23 mouse cellular contexts compared by ENCODE assay signal in genomic region chr5:4221981-4222623, GRCm38 (mm10). TPM values are rescaled to one million over a fixed set of nuclear protein-coding genes. Genes with fewer than 3 reads are reported as not detected.
DNase-seq lines count a peak whose midpoint lies in the region; TF ChIP-seq lines count a peak whose summit lies in the region.
"Had no signal": no experiment of that assay in that cellular context is flagged by ENCODE, and none has a peak within 500 bp of the region (broad histone marks: within the 10 kb centered on the region; RNA-seq: fewer than 3 reads in every experiment).

No protein-coding gene starts in this region.

- H3K4me3 ChIP-seq in layer of hippocampus, adult 2 months, result no peak overlapping the region
- H3K4me3 ChIP-seq: forebrain, embryonic 10.5 days; heart, embryonic 10.5 days; liver, embryonic 13.5 days had no signal

- peak overlapping the region; percentile 75 for H3K27ac ChIP-seq in layer of hippocampus, adult 2 months
- H3K27ac ChIP-seq: forebrain, embryonic 10.5 days; heart, embryonic 10.5 days; hindbrain, postnatal 0 days; liver, embryonic 13.5 days had no signal

- TF ChIP-seq CTCF in layer of hippocampus, adult 2 months (conservative IDR thresholded peaks at IDR 0.05), result no peak

- peak; percentile 50 for DNase-seq in adrenal gland, adult 2 months
- DNase-seq in adrenal gland, postnatal 4 days (ENCODE audit: low spot score in 2 of 2), result no peak
- DNase-seq in layer of hippocampus, adult 2 months (ENCODE audit: low spot score in 2 of 2), result no peak
- DNase-seq in layer of hippocampus, postnatal 14 days (ENCODE audit: low spot score in 2 of 2), result no peak
- peak; percentile 3 for DNase-seq in lung, postnatal 36 days
- no peak for DNase-seq in lung, postnatal 10 days
- DNase-seq in urinary bladder, postnatal 4 days (ENCODE audit: low spot score in 2 of 2), result no peak
- DNase-seq in heart, adult 11 months, result no peak
- DNase-seq: cerebellum, adult 11 months; cerebellum, postnatal 14 days; gastrocnemius, postnatal 25 days; heart, postnatal 36 days; kidney, adult 11 months; kidney, postnatal 25 days; left cerebral cortex, postnatal 4 days; liver, embryonic 13.5 days; midbrain, embryonic 14.5 days; retina, postnatal 1 day; right cerebral cortex, postnatal 4 days; thymus, postnatal 36 days had no signal

RNA-seq across cellular contexts. Expression of gene Mterf1b, which starts 29.9 kb away (rescaled TPM):
- 1 to 10 TPM; 3.7 to 4.2 TPM for total RNA-seq in adrenal gland, adult 2 months (2021)
- polyA plus RNA-seq in adrenal gland, adult 2 months (2012; rRNA removed), result not detected in 2 replicates
- total RNA-seq in adrenal gland, postnatal 4 days (2021), result 1 to 10 TPM; 6.5 to 8.1 TPM
- 1 to 10 TPM; 7.0 to 7.3 TPM for total RNA-seq in layer of hippocampus, adult 2 months (2021)
- total RNA-seq in layer of hippocampus, postnatal 14 days (2021), result 1 to 10 TPM; 2.0 to 5.6 TPM

Comparison
In these comparisons a context has a peak if more than half of its experiments do, and no peak if none do; other contexts are left out.
1. DNase-seq: peak in adrenal gland, adult 2 months (single experiment) and lung, postnatal 36 days (single experiment); none in adrenal gland, postnatal 4 days (0 of 2), layer of hippocampus, adult 2 months (0 of 2), layer of hippocampus, postnatal 14 days (0 of 2), lung, postnatal 10 days (single experiment), urinary bladder, postnatal 4 days (0 of 2) and heart, adult 11 months (single experiment).